Mouse (Mus musculus): ENCODE results near the gene Bcl2a1d. TPM values are rescaled to one million over a fixed set of nuclear protein-coding genes. Genes with fewer than 3 reads are reported as not detected.
"Not testable (repeated sequence)": the region's sequence is repeated elsewhere in the genome, so short reads cannot be mapped to it uniquely, and the experiment has no call there.

The Bcl2a1d gene
- total RNA-seq (2012; rRNA removed): 0.89 TPM in 1 of 2 replicates, not detected in the other

DNA sequence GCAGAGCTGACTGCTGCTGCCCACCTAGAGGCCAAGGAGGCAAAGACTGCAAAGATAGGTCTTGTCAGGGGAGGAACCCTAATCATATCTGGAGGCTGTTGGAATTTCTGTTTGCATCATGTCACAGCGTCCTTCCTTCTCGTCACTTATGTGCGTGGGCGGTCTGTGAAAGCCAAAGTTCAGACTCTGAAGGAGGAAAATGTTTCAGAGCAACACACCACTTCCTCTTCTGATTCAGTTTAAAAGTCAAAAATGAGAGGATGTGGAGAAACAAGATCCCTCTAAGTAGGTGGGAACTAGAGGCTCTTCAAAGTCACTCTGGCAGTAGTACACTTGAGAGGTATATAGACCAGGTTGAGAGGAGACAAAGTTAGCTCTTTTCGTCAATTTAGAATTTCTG is at the start of gene Bcl2a1d:
Gene Bcl2a1d (minus strand): TSS at position 187 of the 400 bp plus-strand sequence.
- in situ Hi-C loops (cut with MboI; ENCODE audit: low sequenced_read_pairs in 2 of 2, unreplicated experiment in 2 of 2); H3K4me3 ChIP-seq (ENCODE audit: insufficient read depth in 1 of 2, low read depth in 1 of 2, low read length in 2 of 2, poor library complexity in 1 of 2, severe bottlenecking in 1 of 2); H3K9ac ChIP-seq (ENCODE audit: insufficient read depth, low read depth, low read length, poor library complexity, severe bottlenecking); H3K9me3 ChIP-seq (ENCODE audit: control insufficient read depth, insufficient read depth, low read depth, low read length); DNase-seq (ENCODE audit: low read depth, low spot score); H3K27ac ChIP-seq (ENCODE audit: insufficient read depth, low read depth, low read length, poor library complexity, severe bottlenecking); H3K36me3 ChIP-seq (ENCODE audit: control insufficient read depth, insufficient read depth, low read length, poor library complexity, severe bottlenecking); H3K4me1 ChIP-seq (ENCODE audit: control insufficient read depth in 2 of 2, insufficient read depth in 2 of 2, low read length in 2 of 2, poor library complexity in 1 of 2): not testable (repeated sequence)

DNA sequence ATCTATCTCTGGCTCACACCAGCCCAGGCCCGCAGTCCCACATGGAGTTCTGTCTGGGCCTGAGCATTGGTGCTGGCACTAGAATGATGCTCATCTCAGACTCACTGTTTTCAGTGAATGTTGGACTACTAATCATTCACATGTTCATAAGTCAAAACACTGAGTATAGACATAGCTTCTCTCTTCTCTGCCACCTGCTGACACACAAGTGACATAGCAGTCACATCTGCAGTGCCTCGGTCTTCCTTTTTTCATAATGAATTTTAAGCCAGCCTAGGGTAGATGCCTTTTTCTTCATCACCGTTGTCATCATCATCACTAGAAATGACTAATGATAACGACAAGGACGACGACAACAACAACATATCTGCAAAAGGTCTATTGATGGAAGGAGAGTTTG is 38.5 kb upstream of the Bcl2a1d start:
- H3K36me3 ChIP-seq (ENCODE audit: control insufficient read depth, insufficient read depth, low read length, poor library complexity, severe bottlenecking); DNase-seq (ENCODE audit: low read depth, low spot score); in situ Hi-C loops (cut with MboI; ENCODE audit: low sequenced_read_pairs in 2 of 2, unreplicated experiment in 2 of 2); H3K9me3 ChIP-seq (ENCODE audit: control insufficient read depth, insufficient read depth, low read depth, low read length); H3K9ac ChIP-seq (ENCODE audit: insufficient read depth, low read depth, low read length, poor library complexity, severe bottlenecking); H3K27ac ChIP-seq (ENCODE audit: insufficient read depth, low read depth, low read length, poor library complexity, severe bottlenecking); H3K4me3 ChIP-seq (ENCODE audit: insufficient read depth in 1 of 2, low read depth in 1 of 2, low read length in 2 of 2, poor library complexity in 1 of 2, severe bottlenecking in 1 of 2); H3K4me1 ChIP-seq (ENCODE audit: control insufficient read depth in 2 of 2, insufficient read depth in 2 of 2, low read length in 2 of 2, poor library complexity in 1 of 2): not testable (repeated sequence)

DNA sequence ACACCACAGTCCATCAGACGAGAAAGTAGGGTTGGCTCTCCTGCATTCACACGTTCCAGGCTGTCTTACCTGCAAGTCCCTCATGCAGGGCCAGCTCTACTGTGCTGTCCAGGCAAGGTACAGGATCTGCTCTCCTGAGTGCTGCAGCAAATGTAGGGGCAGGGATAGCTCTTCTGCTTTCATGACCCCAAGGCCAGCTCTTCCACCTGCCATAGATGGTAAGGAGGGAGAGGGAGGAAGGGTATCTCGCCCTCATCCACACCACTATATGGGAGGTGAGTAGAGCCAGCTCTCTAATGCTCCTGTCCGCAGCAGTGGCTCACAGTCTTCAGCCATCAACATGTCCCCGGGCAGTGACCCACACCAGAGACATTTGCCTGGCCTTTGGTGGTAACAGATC is 37.8 kb upstream of the Bcl2a1d start:
- H3K4me1 ChIP-seq (ENCODE audit: control insufficient read depth in 2 of 2, insufficient read depth in 2 of 2, low read length in 2 of 2, poor library complexity in 1 of 2); H3K9me3 ChIP-seq (ENCODE audit: control insufficient read depth, insufficient read depth, low read depth, low read length); in situ Hi-C loops (cut with MboI; ENCODE audit: low sequenced_read_pairs in 2 of 2, unreplicated experiment in 2 of 2); H3K9ac ChIP-seq (ENCODE audit: insufficient read depth, low read depth, low read length, poor library complexity, severe bottlenecking); H3K36me3 ChIP-seq (ENCODE audit: control insufficient read depth, insufficient read depth, low read length, poor library complexity, severe bottlenecking); DNase-seq (ENCODE audit: low read depth, low spot score); H3K4me3 ChIP-seq (ENCODE audit: insufficient read depth in 1 of 2, low read depth in 1 of 2, low read length in 2 of 2, poor library complexity in 1 of 2, severe bottlenecking in 1 of 2); H3K27ac ChIP-seq (ENCODE audit: insufficient read depth, low read depth, low read length, poor library complexity, severe bottlenecking): not testable (repeated sequence)

DNA sequence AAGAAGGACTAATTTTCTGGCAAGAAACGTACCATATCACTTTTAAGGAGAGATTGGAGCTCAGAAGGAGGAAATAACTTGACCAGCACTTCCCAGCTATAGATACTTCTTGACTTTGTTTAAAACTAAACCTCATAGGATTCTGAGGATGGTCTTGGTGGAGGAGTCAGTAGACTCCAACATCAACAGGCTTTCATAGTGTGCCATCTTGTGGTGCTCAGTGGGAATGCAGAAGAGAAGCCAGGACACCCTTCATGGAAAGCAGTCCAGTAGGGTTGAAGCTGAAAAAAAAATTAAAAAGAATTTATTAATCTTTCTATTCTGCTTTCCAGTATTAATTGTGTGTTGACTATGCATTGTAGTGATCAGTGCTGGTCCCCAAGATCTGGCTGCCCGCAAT is 15.0 kb upstream of the Bcl2a1d start:
- DNase-seq (ENCODE audit: low read depth, low spot score); H3K36me3 ChIP-seq (ENCODE audit: control insufficient read depth, insufficient read depth, low read length, poor library complexity, severe bottlenecking); H3K4me3 ChIP-seq (ENCODE audit: insufficient read depth in 1 of 2, low read depth in 1 of 2, low read length in 2 of 2, poor library complexity in 1 of 2, severe bottlenecking in 1 of 2); H3K4me1 ChIP-seq (ENCODE audit: control insufficient read depth in 2 of 2, insufficient read depth in 2 of 2, low read length in 2 of 2, poor library complexity in 1 of 2); H3K9me3 ChIP-seq (ENCODE audit: control insufficient read depth, insufficient read depth, low read depth, low read length); H3K27ac ChIP-seq (ENCODE audit: insufficient read depth, low read depth, low read length, poor library complexity, severe bottlenecking); H3K9ac ChIP-seq (ENCODE audit: insufficient read depth, low read depth, low read length, poor library complexity, severe bottlenecking); in situ Hi-C loops (cut with MboI; ENCODE audit: low sequenced_read_pairs in 2 of 2, unreplicated experiment in 2 of 2): not testable (repeated sequence)

DNA sequence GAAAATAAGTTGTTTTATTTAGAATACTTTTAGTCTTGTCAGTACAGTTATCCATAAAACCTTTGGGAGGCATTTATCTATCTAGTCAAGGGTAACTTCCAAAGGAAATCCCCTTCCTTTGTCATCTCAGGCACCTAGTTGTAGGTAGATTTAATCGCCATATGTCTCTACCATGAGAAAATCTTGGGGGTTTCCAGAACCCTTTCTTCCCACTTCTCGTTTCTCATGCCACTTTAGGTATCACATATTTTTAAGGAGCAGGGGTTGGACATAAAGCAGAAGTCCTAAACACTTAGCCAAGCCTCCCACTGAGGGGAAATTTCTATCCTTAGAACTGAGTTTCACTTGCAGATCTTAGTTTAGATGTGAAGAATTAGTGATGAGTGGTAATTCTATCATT is 14.3 kb upstream of the Bcl2a1d start:
- H3K36me3 ChIP-seq (ENCODE audit: control insufficient read depth, insufficient read depth, low read length, poor library complexity, severe bottlenecking); DNase-seq (ENCODE audit: low read depth, low spot score); H3K27ac ChIP-seq (ENCODE audit: insufficient read depth, low read depth, low read length, poor library complexity, severe bottlenecking); H3K4me1 ChIP-seq (ENCODE audit: control insufficient read depth in 2 of 2, insufficient read depth in 2 of 2, low read length in 2 of 2, poor library complexity in 1 of 2); in situ Hi-C loops (cut with MboI; ENCODE audit: low sequenced_read_pairs in 2 of 2, unreplicated experiment in 2 of 2); H3K4me3 ChIP-seq (ENCODE audit: insufficient read depth in 1 of 2, low read depth in 1 of 2, low read length in 2 of 2, poor library complexity in 1 of 2, severe bottlenecking in 1 of 2); H3K9me3 ChIP-seq (ENCODE audit: control insufficient read depth, insufficient read depth, low read depth, low read length); H3K9ac ChIP-seq (ENCODE audit: insufficient read depth, low read depth, low read length, poor library complexity, severe bottlenecking): not testable (repeated sequence)

DNA sequence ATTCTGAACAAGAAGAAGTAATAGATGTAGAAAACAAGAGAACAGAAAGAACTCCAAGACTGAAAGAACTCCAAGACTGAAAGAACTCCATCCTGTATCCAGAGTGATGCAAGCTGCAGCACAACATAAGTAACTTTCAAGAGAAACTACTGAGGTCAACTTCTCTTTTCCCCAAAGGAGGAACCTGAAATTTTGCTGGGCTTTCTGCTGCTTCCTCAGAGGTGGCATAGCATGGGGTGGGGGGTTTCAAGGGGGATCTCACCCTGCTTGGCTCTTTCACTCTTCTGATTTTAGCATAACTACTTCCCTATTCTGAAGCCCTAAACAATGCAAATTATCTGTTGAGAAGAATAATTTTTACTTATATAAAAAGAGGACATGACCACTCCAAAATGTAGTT is 3.6 kb upstream of the Bcl2a1d start:
- H3K4me3 ChIP-seq (ENCODE audit: insufficient read depth in 1 of 2, low read depth in 1 of 2, low read length in 2 of 2, poor library complexity in 1 of 2, severe bottlenecking in 1 of 2); DNase-seq (ENCODE audit: low read depth, low spot score); in situ Hi-C loops (cut with MboI; ENCODE audit: low sequenced_read_pairs in 2 of 2, unreplicated experiment in 2 of 2); H3K4me1 ChIP-seq (ENCODE audit: control insufficient read depth in 2 of 2, insufficient read depth in 2 of 2, low read length in 2 of 2, poor library complexity in 1 of 2); H3K9ac ChIP-seq (ENCODE audit: insufficient read depth, low read depth, low read length, poor library complexity, severe bottlenecking); H3K9me3 ChIP-seq (ENCODE audit: control insufficient read depth, insufficient read depth, low read depth, low read length); H3K36me3 ChIP-seq (ENCODE audit: control insufficient read depth, insufficient read depth, low read length, poor library complexity, severe bottlenecking); H3K27ac ChIP-seq (ENCODE audit: insufficient read depth, low read depth, low read length, poor library complexity, severe bottlenecking): not testable (repeated sequence)

DNA sequence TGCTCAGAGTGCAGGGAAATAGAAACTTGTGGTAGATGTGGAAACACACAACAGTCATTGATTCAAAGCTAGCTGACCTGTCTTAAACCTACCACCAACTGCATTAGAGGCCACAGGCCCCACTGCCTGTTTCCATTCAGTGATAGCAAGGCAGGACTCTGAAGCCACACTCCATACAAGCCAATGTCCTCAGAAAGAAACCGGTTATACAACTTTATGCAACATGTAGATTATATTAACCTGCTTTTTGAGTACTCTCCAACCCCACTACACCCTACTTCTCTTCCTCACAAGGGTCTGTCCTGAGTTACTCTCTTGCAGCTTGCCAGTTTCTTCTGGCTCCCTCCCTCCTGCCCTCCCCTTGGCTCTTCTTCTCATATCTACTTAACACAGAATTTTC is 1.5 kb upstream of the Bcl2a1d start:
- H3K27ac ChIP-seq (ENCODE audit: insufficient read depth, low read depth, low read length, poor library complexity, severe bottlenecking); H3K36me3 ChIP-seq (ENCODE audit: control insufficient read depth, insufficient read depth, low read length, poor library complexity, severe bottlenecking); in situ Hi-C loops (cut with MboI; ENCODE audit: low sequenced_read_pairs in 2 of 2, unreplicated experiment in 2 of 2); H3K9ac ChIP-seq (ENCODE audit: insufficient read depth, low read depth, low read length, poor library complexity, severe bottlenecking); H3K9me3 ChIP-seq (ENCODE audit: control insufficient read depth, insufficient read depth, low read depth, low read length); H3K4me3 ChIP-seq (ENCODE audit: insufficient read depth in 1 of 2, low read depth in 1 of 2, low read length in 2 of 2, poor library complexity in 1 of 2, severe bottlenecking in 1 of 2); H3K4me1 ChIP-seq (ENCODE audit: control insufficient read depth in 2 of 2, insufficient read depth in 2 of 2, low read length in 2 of 2, poor library complexity in 1 of 2); DNase-seq (ENCODE audit: low read depth, low spot score): not testable (repeated sequence)

DNA sequence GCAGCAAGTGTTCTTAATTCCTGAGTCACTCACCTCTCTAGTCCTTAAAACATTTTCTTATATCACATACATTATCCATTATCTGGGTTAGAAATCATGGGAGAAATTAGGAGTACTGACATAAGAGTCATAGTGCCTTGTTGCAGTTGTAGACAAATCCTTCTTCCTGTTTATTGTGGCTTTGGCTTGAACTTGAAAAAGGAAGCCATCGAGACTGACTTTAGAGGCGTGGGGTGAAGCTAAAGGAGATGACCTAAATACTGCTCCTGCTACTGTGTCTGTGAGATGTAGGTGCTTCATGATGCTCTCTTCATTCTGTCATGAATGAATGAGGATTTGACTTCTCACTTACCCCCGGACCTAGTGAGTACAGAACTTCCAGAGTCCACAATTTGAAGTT is 620 bp upstream of the Bcl2a1d start:
- H3K4me1 ChIP-seq (ENCODE audit: control insufficient read depth in 2 of 2, insufficient read depth in 2 of 2, low read length in 2 of 2, poor library complexity in 1 of 2); in situ Hi-C loops (cut with MboI; ENCODE audit: low sequenced_read_pairs in 2 of 2, unreplicated experiment in 2 of 2); H3K27ac ChIP-seq (ENCODE audit: insufficient read depth, low read depth, low read length, poor library complexity, severe bottlenecking); H3K9me3 ChIP-seq (ENCODE audit: control insufficient read depth, insufficient read depth, low read depth, low read length); H3K4me3 ChIP-seq (ENCODE audit: insufficient read depth in 1 of 2, low read depth in 1 of 2, low read length in 2 of 2, poor library complexity in 1 of 2, severe bottlenecking in 1 of 2); H3K9ac ChIP-seq (ENCODE audit: insufficient read depth, low read depth, low read length, poor library complexity, severe bottlenecking); H3K36me3 ChIP-seq (ENCODE audit: control insufficient read depth, insufficient read depth, low read length, poor library complexity, severe bottlenecking); DNase-seq (ENCODE audit: low read depth, low spot score): not testable (repeated sequence)

DNA sequence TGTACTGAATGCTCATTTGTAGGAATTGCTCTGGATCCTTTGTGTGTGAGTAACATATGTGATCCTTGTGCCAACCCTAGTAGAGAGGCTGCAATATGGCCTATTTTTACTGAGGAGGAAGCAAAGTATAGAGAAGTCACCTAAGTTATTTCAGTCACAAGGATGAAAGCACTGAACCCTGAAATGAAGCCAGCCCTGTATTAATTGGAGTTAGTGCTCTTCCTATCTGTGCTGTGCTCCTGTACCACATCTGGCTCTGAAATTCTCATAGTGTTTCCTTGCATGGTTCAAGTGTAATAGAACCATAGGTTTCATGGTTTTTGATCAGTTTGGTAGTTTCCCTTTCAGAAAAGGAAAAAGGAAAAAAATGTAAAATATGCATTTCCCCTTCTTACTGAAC is 3.4 kb downstream of the Bcl2a1d start:
- H3K9ac ChIP-seq (ENCODE audit: insufficient read depth, low read depth, low read length, poor library complexity, severe bottlenecking); H3K4me1 ChIP-seq (ENCODE audit: control insufficient read depth in 2 of 2, insufficient read depth in 2 of 2, low read length in 2 of 2, poor library complexity in 1 of 2); H3K9me3 ChIP-seq (ENCODE audit: control insufficient read depth, insufficient read depth, low read depth, low read length); H3K4me3 ChIP-seq (ENCODE audit: insufficient read depth in 1 of 2, low read depth in 1 of 2, low read length in 2 of 2, poor library complexity in 1 of 2, severe bottlenecking in 1 of 2); H3K27ac ChIP-seq (ENCODE audit: insufficient read depth, low read depth, low read length, poor library complexity, severe bottlenecking); DNase-seq (ENCODE audit: low read depth, low spot score); in situ Hi-C loops (cut with MboI; ENCODE audit: low sequenced_read_pairs in 2 of 2, unreplicated experiment in 2 of 2); H3K36me3 ChIP-seq (ENCODE audit: control insufficient read depth, insufficient read depth, low read length, poor library complexity, severe bottlenecking): not testable (repeated sequence)

All from ES-E14 (cell line).